Mouse (Mus musculus) neural tube, embryonic 13.5 days (tissue): ENCODE results near the gene Fam227a. TPM values are rescaled to one million over a fixed set of nuclear protein-coding genes. Genes with fewer than 3 reads are reported as not detected.

ENCODE experiments used
- ATAC-seq: fragments of 200-750 bp; cut with Nextera tagmentation; 2 replicates; pipeline ENCODE4 v1.8.0; 2017; ENCODE audit warnings: low read depth, mild to moderate bottlenecking, moderate TSS enrichment, moderate library complexity
- H3K27ac ChIP-seq: fragments of 300-500 bp; sonication (generic); replicated peaks from 2 replicates; pipeline ENCODE4 v1.5.1; 2015; ENCODE audit warnings: moderate library complexity, mild to moderate bottlenecking, inconsistent platforms
- H3K27me3 ChIP-seq: fragments of 300-500 bp; sonication (generic); 2 replicates; pipeline ENCODE4 v1.6.1; 2015; ENCODE audit warnings: mild to moderate bottlenecking, inconsistent platforms
- H3K36me3 ChIP-seq: fragments of 300-500 bp; sonication (generic); 2 replicates; pipeline ENCODE4 v1.6.1; 2015; ENCODE audit warnings: mild to moderate bottlenecking, inconsistent platforms
- H3K4me1 ChIP-seq: fragments of 300-500 bp; sonication (generic); replicated peaks from 2 replicates; pipeline ENCODE4 v1.6.1; 2015; ENCODE audit warnings: inconsistent platforms
- H3K4me2 ChIP-seq: fragments of 300-500 bp; sonication (generic); 2 replicates; pipeline ENCODE4 v1.6.1; 2015; ENCODE audit warnings: inconsistent platforms, mild to moderate bottlenecking, moderate library complexity
- H3K4me3 ChIP-seq: fragments of 300-500 bp; sonication (generic); 2 replicates; pipeline ENCODE4 v1.5.1; 2015; ENCODE audit warnings: mild to moderate bottlenecking, inconsistent platforms
- H3K9ac ChIP-seq: fragments of 300-500 bp; sonication (generic); 2 replicates; pipeline ENCODE4 v1.6.1; 2015; ENCODE audit warnings: moderate library complexity, mild to moderate bottlenecking, inconsistent platforms
- H3K9me3 ChIP-seq: fragments of 300-500 bp; sonication (generic); 2 replicates; pipeline ENCODE4 v1.6.1; 2016; ENCODE audit warnings: inconsistent platforms
- WGBS: fragments of 180-500 bp; shearing (Covaris S2); methylation state at CpG from one replicate; pipeline ENCODE4 v1.1.7; 2015; 5-methylcytosine and 5-hydroxymethylcytosine counted together
- microRNA-seq: library from miRNA; unstranded; fragments of <30 nt; microRNA quantifications from one replicate; pipeline ENCODE4, GENCODE M21; 2016
- polyA plus RNA-seq: library from polyadenylated mRNA; unstranded; fragments of >200 nt; fragmentation: Nextera tagmentation; extraction: Ambion mirVana; gene quantifications from 2 replicates; pipeline ENCODE4 v1.2.1, GENCODE M21; 2015

Fam227a gene
- polyA plus RNA-seq, 1 experiment from 2014 or later: 6.2 TPM

- WGBS: 13% methylated on average over 37 of the region's 37 CpGs
- Histone ChIP-seq H3K4me3 (peak within 1 kb of the TSS; percentile 27), H3K27ac (no peak within 1 kb of the TSS), H3K27me3 (peaks cover 17% of the 10 kb centered on the region), H3K36me3 (peaks cover under 1% of the 10 kb centered on the region; the same call in 1 of the 2 replicates), H3K4me2 (peak within 1 kb of the TSS; percentile 47), H3K9me3 (no peaks in the 10 kb centered on the region), H3K9ac (peak within 1 kb of the TSS; percentile 41; the same call in 1 of the 2 replicates), H3K4me1 (peaks cover 9% of the 10 kb centered on the region)
- ATAC-seq: no peak
Measured at GRCm38 (mm10) chr15:79604990-79605665, 53.6 kb downstream of the Fam227a start, which contains the start of gene Dmc1. Gene Dmc1, minus strand, starts transcription at chr15:79605109.

GRCm38 (mm10) chr15:79600176-79600575, 58.6 kb downstream of the Fam227a start:
- Histone ChIP-seq H3K4me3 (no peak overlapping the region), H3K9ac (no peak overlapping the region), H3K27ac (no peak overlapping the region), H3K4me1 (peaks cover 9% of the 10 kb centered on the region), H3K9me3 (no peaks in the 10 kb centered on the region), H3K36me3 (no peaks in the 10 kb centered on the region), H3K4me2 (no peak overlapping the region), H3K27me3 (peaks cover 12% of the 10 kb centered on the region)
- no peak for ATAC-seq
- 86% methylated on average over 2 of the region's 2 CpGs for WGBS

GRCm38 (mm10) chr15:79598715-79599114, 60.0 kb downstream of the Fam227a start:
- 85% methylated on average over 1 of the region's 1 CpGs for WGBS
- ATAC-seq: no peak
- no peak overlapping the region for H3K27ac ChIP-seq
- no peaks in the 10 kb centered on the region for H3K27me3 ChIP-seq
- no peak overlapping the region for H3K9ac ChIP-seq
- H3K4me3 ChIP-seq: no peak overlapping the region
- no peaks in the 10 kb centered on the region for H3K9me3 ChIP-seq
- H3K36me3 ChIP-seq: no peaks in the 10 kb centered on the region
- no peak overlapping the region for H3K4me2 ChIP-seq
- H3K4me1 ChIP-seq: no peaks in the 10 kb centered on the region

- WGBS: 60% methylated on average over 1 of the region's 1 CpGs
- Histone ChIP-seq H3K4me2 (no peak overlapping the region), H3K27ac (no peak overlapping the region), H3K4me1 (no peaks in the 10 kb centered on the region), H3K9ac (no peak overlapping the region), H3K9me3 (no peaks in the 10 kb centered on the region), H3K36me3 (no peaks in the 10 kb centered on the region), H3K27me3 (no peaks in the 10 kb centered on the region), H3K4me3 (no peak overlapping the region)
- no peak for ATAC-seq
Measured at GRCm38 (mm10) chr15:79581581-79581980, 77.2 kb downstream of the Fam227a start.

- WGBS: 79% methylated on average over 6 of the region's 6 CpGs
- ATAC-seq: no peak
Measured at GRCm38 (mm10) chr15:79577671-79578426, 80.9 kb downstream of the Fam227a start.

GRCm38 (mm10) chr15:79576947-79577346, 81.8 kb downstream of the Fam227a start:
- ATAC-seq: no peak
- no peak overlapping the region for H3K4me3 ChIP-seq
- H3K4me2 ChIP-seq: no peak overlapping the region
- no peaks in the 10 kb centered on the region for H3K4me1 ChIP-seq
- no peaks in the 10 kb centered on the region for H3K36me3 ChIP-seq
- no peaks in the 10 kb centered on the region for H3K9me3 ChIP-seq
- H3K27ac ChIP-seq: no peak overlapping the region
- no peak overlapping the region for H3K9ac ChIP-seq
- 91% methylated on average over 2 of the region's 2 CpGs for WGBS
- H3K27me3 ChIP-seq: no peaks in the 10 kb centered on the region

More at GRCm38 (mm10) chr15:79577671-79578426, 80.9 kb downstream of the Fam227a start:
- Histone ChIP-seq H3K9ac (no peak overlapping the region), H3K4me3 (no peak overlapping the region), H3K27me3 (no peaks in the 10 kb centered on the region), H3K4me1 (no peaks in the 10 kb centered on the region), H3K4me2 (no peak overlapping the region), H3K9me3 (no peaks in the 10 kb centered on the region), H3K36me3 (no peaks in the 10 kb centered on the region), H3K27ac (no peak overlapping the region)

GRCm38 (mm10) chr15:79575543-79576222, 83.1 kb downstream of the Fam227a start:
- 68% methylated on average over 1 of the region's 1 CpGs for WGBS
- H3K4me3 ChIP-seq: no peak overlapping the region
- ATAC-seq: no peak

GRCm38 (mm10) chr15:79562417-79562816, 96.3 kb downstream of the Fam227a start:
- H3K9me3 ChIP-seq: no peaks in the 10 kb centered on the region
- WGBS: 87% methylated on average over 9 of the region's 9 CpGs
- no peak for ATAC-seq
- H3K36me3 ChIP-seq: no peaks in the 10 kb centered on the region
- H3K4me3 ChIP-seq: no peak overlapping the region
- no peaks in the 10 kb centered on the region for H3K27me3 ChIP-seq
- no peak overlapping the region for H3K9ac ChIP-seq
- H3K4me1 ChIP-seq: no peaks in the 10 kb centered on the region
- H3K27ac ChIP-seq: no peak overlapping the region
- H3K4me2 ChIP-seq: no peak overlapping the region

More at GRCm38 (mm10) chr15:79575543-79576222, 83.1 kb downstream of the Fam227a start:
- H3K27me3 ChIP-seq: no peaks in the 10 kb centered on the region
- no peaks in the 10 kb centered on the region for H3K36me3 ChIP-seq
- no peak overlapping the region for H3K9ac ChIP-seq
- no peak overlapping the region for H3K4me2 ChIP-seq
- H3K27ac ChIP-seq: no peak overlapping the region
- no peaks in the 10 kb centered on the region for H3K9me3 ChIP-seq
- no peaks in the 10 kb centered on the region for H3K4me1 ChIP-seq

GRCm38 (mm10) chr15:79559649-79560048, 99.1 kb downstream of the Fam227a start:
- 75% methylated on average over 3 of the region's 3 CpGs for WGBS
- ATAC-seq: no peak
- H3K27me3 ChIP-seq: no peaks in the 10 kb centered on the region
- H3K36me3 ChIP-seq: no peaks in the 10 kb centered on the region
- no peaks in the 10 kb centered on the region for H3K4me1 ChIP-seq
- no peak overlapping the region for H3K4me2 ChIP-seq
- no peak overlapping the region for H3K27ac ChIP-seq
- H3K4me3 ChIP-seq: no peak overlapping the region
- H3K9ac ChIP-seq: no peak overlapping the region
- no peaks in the 10 kb centered on the region for H3K9me3 ChIP-seq

Small RNA genes lying within 50 kb of the gene (microRNA-seq; reads per million reads assigned to microRNA genes)
- gene Gm27903: not detected

Other genes with a start within 250 kb of the Fam227a start
- gene Csnk1e, start 203.4 kb downstream of the Fam227a start, polyA plus RNA-seq: 275 and 281 TPM in 2 replicates
- gene Kcnj4, start 153.7 kb downstream of the Fam227a start, polyA plus RNA-seq: not detected in 2 replicates
- 16.6 and 23.6 TPM in 2 replicates for gene Kdelr3, start 142.5 kb downstream of the Fam227a start, polyA plus RNA-seq
- 52.5 and 57.8 TPM in 2 replicates for gene Ddx17, start 112.2 kb downstream of the Fam227a start, polyA plus RNA-seq
- 1.1 and 1.2 TPM in 2 replicates for gene Dmc1, start 53.8 kb downstream of the Fam227a start, polyA plus RNA-seq
- gene Cby1, start 243 bp upstream of the Fam227a start, polyA plus RNA-seq: 82.6 and 85.6 TPM in 2 replicates
- gene Tomm22, start 11.9 kb upstream of the Fam227a start, polyA plus RNA-seq: 263 and 294 TPM in 2 replicates
- 20.9 and 21.3 TPM in 2 replicates for gene Josd1, start 29.0 kb upstream of the Fam227a start, polyA plus RNA-seq
- 38.1 and 40.9 TPM in 2 replicates for gene Gtpbp1, start 31.9 kb upstream of the Fam227a start, polyA plus RNA-seq
- gene Sun2, start 83.6 kb upstream of the Fam227a start, polyA plus RNA-seq: 6.9 and 11.1 TPM in 2 replicates
- 69.7 and 72.1 TPM in 2 replicates for gene Dnal4, start 118.9 kb upstream of the Fam227a start, polyA plus RNA-seq
- gene Nptxr, start 145.8 kb upstream of the Fam227a start, polyA plus RNA-seq: 19.9 and 22.1 TPM in 2 replicates
- gene Npcd, start 175.3 kb upstream of the Fam227a start, polyA plus RNA-seq: 0.90 TPM in 1 of 2 replicates, not detected in the other
- gene Cbx6, start 175.7 kb upstream of the Fam227a start, polyA plus RNA-seq: 39.8 and 42.0 TPM in 2 replicates
- 4.6 and 5.2 TPM in 2 replicates for gene Apobec3, start 232.7 kb upstream of the Fam227a start, polyA plus RNA-seq